Mouse (Mus musculus): ENCODE results near the gene Rtn2.

The Rtn2 gene

GRCm38 (mm10) chr7:19282385-19282784, at the start of gene Rtn2:
TSS of gene Rtn2 (plus strand) at chr7:19282624.
- peak; percentile 84 for DNase-seq

- DNase-seq, result no peak
These were observed 47.8 kb upstream of the Rtn2 start for GRCm38 (mm10) chr7:19234652-19235051.

DNA sequence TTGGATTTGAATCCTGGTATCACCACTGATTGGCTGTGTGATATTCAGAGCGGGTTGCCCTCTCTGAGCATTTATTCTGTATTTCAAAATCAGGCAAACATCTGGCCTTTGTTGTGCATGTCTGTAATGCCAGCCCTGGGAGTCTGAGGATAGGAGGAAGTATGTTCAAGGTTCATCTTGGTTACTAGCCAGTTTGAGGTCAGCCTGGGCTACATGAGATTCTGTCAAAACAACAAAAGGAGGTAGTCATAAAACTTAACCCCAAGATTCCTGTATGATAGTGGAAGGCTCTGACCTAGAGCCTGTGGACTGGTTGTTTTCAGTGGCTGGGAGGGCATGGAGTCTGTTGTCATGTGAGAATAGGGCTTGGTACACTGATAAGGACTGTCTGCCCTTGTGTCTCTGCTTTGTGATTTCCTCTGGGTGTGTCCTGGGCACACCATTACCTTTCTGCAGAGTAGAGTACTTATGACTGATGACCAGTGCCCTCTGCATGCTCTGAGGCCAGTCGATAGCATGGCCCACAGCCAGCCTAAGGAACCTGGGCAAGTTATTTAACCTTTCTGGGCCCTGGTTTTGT, 47.2 kb upstream of the Rtn2 start:
- no peak for DNase-seq

- no peak for DNase-seq
These were observed 46.0 kb upstream of the Rtn2 start for GRCm38 (mm10) chr7:19236411-19236810.

DNA sequence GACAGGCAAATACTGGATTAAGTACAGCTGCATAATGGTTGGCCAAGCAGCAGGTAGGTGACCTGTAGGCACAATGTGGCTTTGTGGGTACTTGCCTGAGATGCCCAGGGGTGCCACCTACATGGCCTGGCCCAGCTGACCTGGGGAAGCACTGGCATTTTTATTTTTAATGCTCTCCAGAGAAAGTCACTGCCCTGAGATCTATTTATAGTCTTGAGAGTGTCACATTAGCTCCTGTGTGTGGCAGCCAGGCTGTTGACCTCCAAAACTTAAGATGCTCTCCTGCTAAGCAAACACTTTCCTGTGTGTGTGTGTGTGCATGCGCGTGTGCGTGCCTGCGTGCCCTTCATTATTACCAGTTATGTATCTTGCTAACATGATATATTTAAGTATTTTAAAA, 44.1 kb upstream of the Rtn2 start:
- no peak for DNase-seq

- peak; percentile 92 for DNase-seq
These were observed 43.0 kb upstream of the Rtn2 start for GRCm38 (mm10) chr7:19239423-19239822.

DNA sequence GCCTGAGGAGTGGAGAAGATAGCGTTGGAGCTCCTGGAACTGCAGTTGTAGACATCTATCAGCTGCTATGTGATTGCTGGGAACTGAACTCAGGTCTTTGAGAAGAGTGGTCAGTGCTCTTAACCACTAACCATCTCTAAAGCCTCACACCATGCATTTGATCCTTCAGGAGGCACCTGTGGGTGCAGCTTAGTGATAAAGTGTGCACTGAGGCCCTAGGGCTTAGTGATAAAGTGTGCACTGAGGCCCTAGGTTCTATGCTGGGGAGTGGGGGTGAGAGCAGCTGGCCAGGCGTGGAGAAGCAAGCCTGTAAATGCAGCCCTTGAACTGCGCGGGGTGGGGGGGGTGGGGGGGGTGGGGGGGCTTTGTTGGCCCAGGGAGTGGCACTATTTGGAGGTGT, 42.4 kb upstream of the Rtn2 start:
- DNase-seq, result no peak

DNA sequence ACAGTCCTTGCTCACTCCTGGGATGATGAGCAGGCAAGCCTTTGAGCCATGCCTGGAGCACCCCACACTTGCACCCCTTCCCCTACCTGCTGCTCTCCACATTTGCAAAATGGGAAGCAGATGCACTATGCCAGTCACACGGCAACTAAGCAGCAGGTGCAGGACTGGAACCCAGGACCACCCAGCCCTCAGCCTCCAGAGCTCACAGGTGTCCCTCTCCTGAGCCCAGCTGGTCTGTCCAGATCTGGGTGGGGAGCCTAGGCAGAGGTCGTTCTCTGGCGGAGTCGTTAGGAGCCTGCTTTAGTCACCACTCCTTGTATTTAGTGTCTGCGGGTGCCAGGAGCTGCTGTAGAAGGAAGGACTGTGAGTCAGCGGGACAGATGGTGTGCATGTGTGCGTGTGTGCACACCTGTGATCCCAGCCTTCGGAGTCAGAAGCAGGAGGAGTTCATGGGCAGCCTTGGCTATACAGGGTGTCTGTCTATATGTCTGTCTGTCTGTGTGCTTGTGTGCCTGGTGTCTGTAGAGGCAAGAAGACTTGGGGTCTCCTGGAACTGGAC, 41.4 kb upstream of the Rtn2 start:
- DNase-seq, result no peak

DNA sequence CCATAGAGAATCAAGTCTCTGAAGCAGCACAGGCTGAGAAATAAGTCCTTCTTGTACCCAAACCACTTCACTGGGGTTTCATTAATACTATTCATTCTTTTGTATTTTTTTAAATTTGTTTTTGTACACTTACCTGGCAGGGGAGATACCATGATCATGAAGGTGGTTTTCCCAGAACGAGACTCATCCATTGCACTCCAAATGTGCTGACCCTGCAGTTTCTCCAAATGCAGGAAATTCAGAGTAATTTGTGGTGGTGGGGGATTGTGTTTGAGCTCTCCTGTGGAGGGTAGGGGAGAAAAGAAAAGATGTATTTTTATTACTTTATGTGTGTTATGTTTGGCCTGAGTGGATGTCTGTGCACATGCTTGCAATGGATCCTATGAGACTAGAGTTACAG, 40.4 kb upstream of the Rtn2 start:
- DNase-seq, result no peak

GRCm38 (mm10) chr7:19243858-19244257, 38.6 kb upstream of the Rtn2 start:
- no peak for DNase-seq

DNA sequence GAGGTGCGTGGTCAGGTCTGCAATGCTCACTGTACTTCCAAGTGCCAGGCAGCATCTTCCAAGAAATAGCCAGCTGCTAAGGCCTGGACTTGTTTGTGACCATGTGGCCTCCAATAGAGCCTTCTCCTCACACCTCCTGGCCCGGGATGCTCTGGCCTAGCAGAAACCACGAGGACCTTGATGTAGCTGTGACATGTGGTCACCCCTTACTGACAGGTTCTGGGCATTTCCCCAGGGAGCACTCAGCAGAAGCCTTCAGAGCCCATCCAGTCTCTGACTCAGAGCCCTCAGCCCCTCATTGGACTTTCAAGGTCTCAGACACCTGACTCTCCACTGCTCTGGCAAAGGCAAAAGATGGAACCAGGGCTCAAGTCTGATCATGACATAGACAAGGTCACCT, 37.3 kb upstream of the Rtn2 start:
- DNase-seq, result no peak

DNA sequence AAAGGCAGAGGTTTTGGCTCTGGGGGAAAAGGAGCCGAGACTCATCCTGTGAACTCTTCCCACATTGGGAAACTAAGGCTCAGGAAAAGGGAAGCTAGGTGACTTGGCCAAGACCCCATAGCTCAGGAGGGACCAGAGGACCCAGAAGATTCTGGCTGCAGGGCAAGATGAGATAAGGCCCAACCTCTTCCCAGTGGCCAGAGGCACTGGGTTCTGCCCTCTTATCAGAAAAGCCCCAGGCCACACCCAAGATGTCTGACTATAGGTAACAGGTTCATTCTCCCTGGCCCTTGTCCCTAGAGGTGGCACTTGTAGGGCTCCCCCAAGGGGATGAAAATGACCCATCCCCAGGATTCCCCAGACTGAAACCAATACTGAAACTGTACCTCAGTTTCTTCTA, 35.6 kb upstream of the Rtn2 start:
- no peak for DNase-seq

DNA sequence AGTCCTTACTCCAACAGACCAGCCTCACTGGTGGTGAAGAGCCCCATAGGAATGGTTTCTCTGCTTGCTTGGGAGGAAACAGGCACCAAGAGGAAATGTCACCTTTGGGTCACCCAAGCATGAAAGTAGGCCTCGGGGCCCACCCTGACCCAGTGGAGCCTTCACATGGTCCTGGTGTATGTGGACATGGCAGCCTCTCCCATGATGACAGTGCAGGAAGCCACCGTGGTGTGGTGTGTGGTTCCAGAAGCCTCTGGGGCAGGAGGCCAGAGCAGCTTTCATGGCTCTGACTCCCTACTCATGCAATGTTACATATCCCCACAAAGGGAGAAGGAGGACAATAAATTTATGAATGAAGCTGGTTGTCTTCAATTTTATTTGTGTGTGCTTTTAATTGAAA, 34.9 kb upstream of the Rtn2 start:
- DNase-seq, result no peak

DNA sequence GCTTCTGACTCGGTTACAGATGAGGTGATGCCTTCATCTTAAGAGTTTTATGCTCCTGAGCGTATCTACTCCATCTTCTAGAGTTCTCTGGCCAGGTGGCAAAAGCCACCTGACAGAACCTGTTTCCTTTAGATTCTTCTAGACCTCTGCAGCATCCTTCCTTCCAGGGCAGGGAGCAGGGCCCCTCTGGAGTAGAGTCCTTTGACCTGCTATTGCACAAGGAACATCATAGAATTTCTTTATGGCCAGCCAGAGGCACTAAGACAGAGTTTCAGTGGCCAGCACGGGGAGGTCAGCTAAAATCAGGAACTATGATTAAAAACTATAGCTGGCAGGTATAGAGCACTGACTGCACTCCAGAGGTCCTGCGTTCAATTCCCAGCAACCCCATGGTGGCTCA, 30.3 kb upstream of the Rtn2 start:
- no peak for DNase-seq

- DNase-seq, result no peak
These were observed 29.0 kb upstream of the Rtn2 start for GRCm38 (mm10) chr7:19253437-19253836.

GRCm38 (mm10) chr7:19255395-19255794, 27.0 kb upstream of the Rtn2 start:
- no peak for DNase-seq

DNA sequence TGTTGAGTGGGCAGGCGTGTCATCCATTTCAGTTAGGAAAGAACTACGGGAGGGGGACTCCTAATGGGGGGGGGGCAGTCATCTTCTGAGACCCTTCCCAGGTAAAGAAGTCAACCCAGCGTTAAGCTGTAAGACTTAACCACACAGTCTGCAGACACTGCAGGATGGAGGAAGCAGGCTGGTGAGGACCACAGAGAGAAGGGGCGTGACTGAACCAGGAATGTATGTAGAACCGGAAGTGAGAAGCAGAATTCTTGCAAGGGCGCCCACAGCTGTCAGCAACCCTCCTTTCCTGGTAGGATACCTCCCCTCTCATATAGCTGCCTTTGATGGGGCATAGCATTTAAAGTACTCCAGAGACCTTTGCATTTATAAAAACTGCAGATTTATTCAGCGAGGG, 25.9 kb upstream of the Rtn2 start:
- no peak for DNase-seq

- peak; percentile 85 for DNase-seq
These were observed 24.9 kb upstream of the Rtn2 start for GRCm38 (mm10) chr7:19257390-19258022.

DNA sequence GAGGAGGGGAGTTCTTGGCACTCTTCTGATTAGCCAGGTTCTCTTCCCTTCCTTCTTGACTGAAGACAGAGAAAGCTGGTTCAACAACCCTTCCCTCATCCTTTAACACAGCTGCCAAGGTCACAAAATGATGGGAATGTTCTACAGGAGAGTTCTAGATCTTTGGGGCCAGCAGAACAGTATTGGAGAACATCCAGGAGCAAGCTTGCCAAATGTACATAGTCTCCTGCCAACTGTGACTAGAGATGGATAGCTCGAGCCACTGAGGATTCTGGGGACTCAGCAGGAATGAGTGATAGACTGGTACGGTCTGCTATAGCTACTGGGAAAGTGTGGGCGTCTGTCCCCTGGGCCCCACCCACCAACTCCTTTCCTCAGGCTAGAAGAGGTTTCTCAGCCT, 24.1 kb upstream of the Rtn2 start:
- no peak for DNase-seq

DNA sequence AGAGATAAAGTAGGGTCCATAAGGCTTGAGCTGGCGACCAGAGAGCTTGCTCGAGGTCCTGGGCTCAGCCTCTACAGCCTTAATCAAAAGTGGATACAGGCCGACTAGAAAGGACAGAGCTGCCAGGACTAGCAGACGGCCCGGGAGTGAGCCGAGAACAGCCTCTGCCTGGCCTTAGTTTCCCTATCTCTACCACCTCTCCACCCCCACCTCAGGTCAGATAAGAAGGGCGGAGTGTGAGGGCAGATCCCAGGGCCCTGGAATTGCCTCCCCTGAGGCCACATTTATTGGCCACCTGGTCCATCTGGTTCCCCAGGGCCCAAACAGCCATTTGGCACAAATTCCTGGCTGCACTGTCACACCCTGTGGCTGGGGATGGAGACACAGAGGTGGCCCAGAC, 17.3 kb upstream of the Rtn2 start:
- no peak for DNase-seq

- DNase-seq, result peak; percentile 55
These were observed 16.2 kb upstream of the Rtn2 start for GRCm38 (mm10) chr7:19265928-19266822.

DNA sequence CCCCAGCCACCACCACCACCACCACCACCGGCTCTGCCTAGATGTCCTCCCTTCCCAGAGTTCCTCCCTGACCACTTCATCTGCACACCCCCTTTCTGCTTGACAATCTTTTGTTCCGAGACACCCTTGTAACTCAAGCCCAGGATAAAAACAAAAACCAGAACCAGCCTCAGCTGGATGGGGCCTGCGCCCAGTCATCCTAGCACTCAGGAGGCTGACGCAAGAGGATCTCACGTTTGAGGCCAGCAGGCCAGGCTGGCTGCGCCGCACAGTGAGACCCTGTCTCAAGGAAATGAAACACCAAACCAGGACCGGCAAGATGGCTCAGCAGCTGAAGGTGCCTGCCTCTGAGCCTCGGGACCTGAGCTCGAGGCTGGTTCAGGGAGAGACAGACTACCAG, 15.4 kb upstream of the Rtn2 start:
- DNase-seq, result no peak

DNA sequence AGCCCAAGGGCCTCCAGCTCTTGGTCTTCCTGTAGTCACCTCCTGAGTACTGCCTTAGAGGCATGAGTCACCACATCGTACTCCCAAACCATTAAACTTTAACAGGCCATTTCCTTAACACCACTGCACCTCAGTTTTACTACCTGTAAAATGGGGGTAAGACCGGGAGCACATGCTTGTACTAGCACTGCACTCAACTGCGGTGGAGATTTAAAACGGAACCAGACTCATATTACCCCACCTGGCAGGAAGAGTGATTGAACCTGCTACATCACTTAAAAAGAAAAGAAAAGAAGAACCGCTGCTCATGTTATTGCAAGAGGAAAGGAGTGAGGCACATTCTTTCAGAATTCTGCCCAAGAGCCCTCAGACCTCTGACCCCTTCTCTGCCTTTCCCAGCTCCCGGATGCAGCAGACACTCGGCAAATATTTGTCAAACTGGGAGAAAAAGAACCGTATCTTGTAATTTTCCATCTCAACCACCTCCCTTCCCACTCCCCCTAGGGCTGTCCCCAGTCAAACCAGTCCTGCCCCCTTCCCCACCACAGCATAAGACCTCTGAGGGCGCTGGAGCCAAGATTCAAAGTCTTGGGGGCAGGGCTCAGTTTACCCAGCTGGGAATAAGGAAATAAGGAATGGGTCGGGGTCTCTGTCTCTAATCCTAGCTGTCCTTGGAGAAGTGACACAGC, 13.3 kb upstream of the Rtn2 start:
- DNase-seq, result peak; percentile 67
